Mouse (Mus musculus) spleen, postnatal 10 days (tissue): ENCODE results near the gene Fitm2.

Experiments used
- DNase-seq, 2 experiments: peaks; one replicate each; pipeline ENCODE4 v3.0.0; 2021 to 2022; ENCODE audit warnings: low spot score in 2 of 2

The Fitm2 gene

GRCm38 (mm10) chr2:163422895-163423660 lies 49.4 kb downstream of the Fitm2 start:
- DNase-seq = no peak

GRCm38 (mm10) chr2:163420366-163420886 lies 52.0 kb downstream of the Fitm2 start:
- DNase-seq = peak in 1 of 2 experiments; percentile 21

GRCm38 (mm10) chr2:163419346-163420045 lies 52.9 kb downstream of the Fitm2 start:
- DNase-seq = peak; percentile 98 to 99

- DNase-seq = peak in 1 of 2 experiments; percentile 74
Observed at GRCm38 (mm10) chr2:163418841-163419345, 53.5 kb downstream of the Fitm2 start.

GRCm38 (mm10) chr2:163417830-163418229 lies 54.6 kb downstream of the Fitm2 start:
- DNase-seq = no peak

- DNase-seq = no peak
Observed at GRCm38 (mm10) chr2:163417026-163417425, 55.4 kb downstream of the Fitm2 start.
